Mouse (Mus musculus) left cerebral cortex, postnatal 14 days (tissue): ENCODE measurements around the gene Hist3h2a. TPM values are rescaled to one million over a fixed set of nuclear protein-coding genes. Genes with fewer than 3 reads are reported as not detected.

Source experiments
- DNase-seq, 2 experiments: peaks; one replicate each; pipeline ENCODE4 v3.0.0; 2021 to 2022; ENCODE audit warnings: low spot score in 2 of 2, mixed read lengths in 1 of 2
- intact Hi-C: fragments of 180-260 bp; cut with DNase I; formaldehyde crosslinking; loops from one replicate; pipeline ENCODE4 v1.15.1; 2025
- long read RNA-seq, 2 experiments: library from polyadenylated mRNA; stranded (forward); transcript quantifications; one replicate each; pipeline ENCODE4 v2.0.0; 2021
- total RNA-seq, 2 experiments: library from RNA; stranded (reverse); gene quantifications; 2 replicates each; pipeline ENCODE4 v1.2.3; 2021

Gene Hist3h2a
- total RNA-seq: 10 to 100 TPM; 57.2 to 62.3 TPM
- long read RNA-seq, experiment 1, transcript Hist3h2a-201 (1 exons, 2,146 nt): major isoform, 93 of 93 reads
- long read RNA-seq, experiment 1, partial matches to known transcripts: 0 of 93 reads
- long read RNA-seq, experiment 1, other reads (novel, unspliced or antisense): 0 of 93 reads
- long read RNA-seq, experiment 2, transcript Hist3h2a-201 (1 exons, 2,146 nt): major isoform, 96 of 96 reads
- long read RNA-seq, experiment 2, partial matches to known transcripts: 0 of 96 reads
- long read RNA-seq, experiment 2, other reads (novel, unspliced or antisense): 0 of 96 reads

GRCm38 (mm10) chr11:58954420-58955142 is at the start of gene Hist3h2a, which contains the start of gene Trim17:
Hist3h2a (plus strand) TSS chr11:58954685.
Trim17 (plus strand) TSS chr11:58954685.
- peak; percentile 93 to 98 for DNase-seq
- intact Hi-C loops: no loop called here

GRCm38 (mm10) chr11:58904838-58905237 is 49.6 kb upstream of the Hist3h2a start:
- DNase-seq: peak in 1 of 2 experiments; percentile 35
- intact Hi-C loops: no loop called here

GRCm38 (mm10) chr11:58913776-58914175 is 40.7 kb upstream of the Hist3h2a start:
- no peak for DNase-seq
- intact Hi-C loops: no loop called here

GRCm38 (mm10) chr11:58914461-58915028 is 39.9 kb upstream of the Hist3h2a start:
- no peak for DNase-seq
- intact Hi-C loops: no loop called here

GRCm38 (mm10) chr11:58916879-58917744 is 37.4 kb upstream of the Hist3h2a start:
- intact Hi-C loops: no loop called here
- DNase-seq: peak in 1 of 2 experiments; percentile 26

- intact Hi-C loops: no loop called here
- no peak for DNase-seq
Observed at GRCm38 (mm10) chr11:58917745-58918366, 36.6 kb upstream of the Hist3h2a start, which contains the start of gene Btnl10. Btnl10 (plus strand) TSS chr11:58917908.

- DNase-seq: no peak
- intact Hi-C loops: no loop called here
Observed at GRCm38 (mm10) chr11:58918759-58919158, 35.7 kb upstream of the Hist3h2a start.

GRCm38 (mm10) chr11:58922420-58922819 is 32.1 kb upstream of the Hist3h2a start:
- no peak for DNase-seq
- intact Hi-C loops: no loop called here

GRCm38 (mm10) chr11:58926651-58927050 is 27.8 kb upstream of the Hist3h2a start:
- intact Hi-C loops: no loop called here
- no peak for DNase-seq

- intact Hi-C loops: no loop called here
Observed at GRCm38 (mm10) chr11:58927053-58927452, 27.4 kb upstream of the Hist3h2a start.

GRCm38 (mm10) chr11:58927790-58928651 is 26.5 kb upstream of the Hist3h2a start:
- intact Hi-C loops: no loop called here
- DNase-seq: peak; percentile 50 to 69

More at GRCm38 (mm10) chr11:58927053-58927452, 27.4 kb upstream of the Hist3h2a start:
- no peak for DNase-seq

GRCm38 (mm10) chr11:58929055-58929454 is 25.4 kb upstream of the Hist3h2a start:
- intact Hi-C loops: no loop called here
- no peak for DNase-seq

- no peak for DNase-seq
- intact Hi-C loops: no loop called here
Observed at GRCm38 (mm10) chr11:58929641-58930040, 24.8 kb upstream of the Hist3h2a start.

GRCm38 (mm10) chr11:58930254-58930653 is 24.2 kb upstream of the Hist3h2a start:
- intact Hi-C loops: no loop called here
- DNase-seq: no peak

GRCm38 (mm10) chr11:58931576-58931975 is 22.9 kb upstream of the Hist3h2a start:
- DNase-seq: no peak
- intact Hi-C loops: no loop called here

- intact Hi-C loops: no loop called here
- DNase-seq: no peak
Observed at GRCm38 (mm10) chr11:58937909-58938308, 16.6 kb upstream of the Hist3h2a start.

GRCm38 (mm10) chr11:58938322-58939087 is 16.0 kb upstream of the Hist3h2a start, which contains the start of gene Rnf187:
Rnf187 (minus strand) TSS chr11:58938916.
- peak; percentile 91 to 94 for DNase-seq
- intact Hi-C loops: no loop called here
